Mouse (Mus musculus) ovary, postnatal 14 days (tissue): ENCODE measurements around the gene Zfp960.
A peak's percentile ranks its signal among the peaks of the same experiment; 100 is the strongest.
"Not testable (repeated sequence)": the region's sequence is repeated elsewhere in the genome, so short reads cannot be mapped to it uniquely, and the experiment has no call there.

ENCODE experiments used
- DNase-seq: peaks from one replicate; pipeline ENCODE4 v3.0.0; 2022; ENCODE audit warnings: low spot score

Zfp960 gene

GRCm38 (mm10) chr17:17063628-17064494 lies at the start of gene Zfp960:
Zfp960 (plus strand) TSS chr17:17064113.
- DNase-seq, result peak; percentile 78

GRCm38 (mm10) chr17:17018071-17018470 lies 45.8 kb upstream of the Zfp960 start:
- not testable (repeated sequence) for DNase-seq

GRCm38 (mm10) chr17:17059566-17059965 lies 4.3 kb upstream of the Zfp960 start:
- DNase-seq, result not testable (repeated sequence)

GRCm38 (mm10) chr17:17120830-17121502 lies 57.1 kb downstream of the Zfp960 start, which contains the start of gene Zfp97:
Zfp97 (plus strand) TSS chr17:17121415.
- DNase-seq, result not testable (repeated sequence)
